Mouse (Mus musculus) mesoderm, embryonic 11.5 days (tissue): ENCODE data around the gene Olfr1289.

Experiments used
- DNase-seq: peaks from one replicate; pipeline ENCODE4 v3.0.0-alpha.2; 2012; ENCODE audit warnings: low read depth, low spot score

Olfr1289 gene

DNA sequence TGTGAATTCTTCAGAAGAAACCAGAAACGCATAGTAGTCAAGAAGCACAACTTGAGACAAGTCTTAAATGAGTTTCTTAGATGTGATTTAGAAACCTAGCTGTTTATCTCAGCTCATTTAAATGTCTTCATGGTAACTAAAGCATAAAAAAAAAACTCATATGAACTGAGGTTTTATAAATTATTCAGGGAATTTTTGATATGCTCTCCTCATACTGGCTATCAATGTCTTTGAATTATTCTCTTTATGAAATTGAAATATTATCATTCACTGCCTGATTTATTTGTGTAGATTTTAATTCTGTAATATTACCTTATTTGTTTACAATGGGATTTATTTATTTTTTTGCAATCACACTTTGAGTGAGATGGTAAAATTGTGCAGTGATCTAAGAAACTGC, at the start of gene Olfr1289:
Gene Olfr1289 (plus strand): TSS at position 301 of the 400 bp plus-strand sequence.
- DNase-seq = no peak

DNA sequence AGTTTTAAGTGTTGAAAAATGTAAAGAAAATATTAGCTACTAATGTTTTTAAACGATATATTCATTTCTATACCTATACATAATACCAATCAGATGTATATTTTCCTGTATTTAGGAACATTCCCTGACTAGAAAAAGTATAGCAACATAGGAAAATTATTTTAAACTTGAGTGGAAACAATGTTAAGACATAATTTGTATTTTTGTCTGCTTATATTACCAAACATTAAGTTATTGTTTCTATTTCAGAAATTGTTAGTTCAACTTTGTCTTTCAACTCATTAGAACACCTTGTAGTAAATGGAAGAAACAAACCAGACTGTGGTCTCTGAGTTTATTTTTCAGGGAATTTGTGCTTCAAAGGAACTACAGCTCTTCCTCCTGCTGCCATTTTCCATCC, 31.8 kb upstream of the Olfr1289 start, which contains the start of gene Olfr1287:
Gene Olfr1287 (plus strand): TSS at position 301 of the 400 bp plus-strand sequence.
- DNase-seq = no peak

DNA sequence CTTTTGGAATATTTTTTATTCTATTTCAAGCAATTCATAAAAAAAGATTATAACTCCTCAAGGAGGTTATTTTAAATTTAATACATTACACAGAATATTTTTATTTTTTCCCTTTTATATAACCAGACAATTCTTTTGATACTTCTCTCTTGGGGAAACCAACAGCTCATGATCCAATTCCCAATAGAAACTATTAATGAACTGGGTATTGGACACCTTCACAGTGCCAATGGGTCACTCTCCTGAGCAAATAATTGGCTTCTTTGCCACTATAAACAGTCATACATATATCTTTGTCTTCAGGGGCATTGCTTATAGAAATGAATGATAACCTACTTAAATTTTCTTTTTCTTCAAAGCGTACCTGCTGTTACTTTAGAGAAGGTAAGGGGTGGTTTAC, 6.8 kb upstream of the Olfr1289 start, which contains the start of gene Olfr1288:
Gene Olfr1288 (plus strand): TSS at position 301 of the 400 bp plus-strand sequence.
- DNase-seq = no peak

- DNase-seq = no peak
Observed at GRCm38 (mm10) chr2:111493729-111494128, 13.1 kb downstream of the Olfr1289 start, which contains the start of gene Olfr1290. Gene Olfr1290, minus strand, starts transcription at chr2:111493829.

DNA sequence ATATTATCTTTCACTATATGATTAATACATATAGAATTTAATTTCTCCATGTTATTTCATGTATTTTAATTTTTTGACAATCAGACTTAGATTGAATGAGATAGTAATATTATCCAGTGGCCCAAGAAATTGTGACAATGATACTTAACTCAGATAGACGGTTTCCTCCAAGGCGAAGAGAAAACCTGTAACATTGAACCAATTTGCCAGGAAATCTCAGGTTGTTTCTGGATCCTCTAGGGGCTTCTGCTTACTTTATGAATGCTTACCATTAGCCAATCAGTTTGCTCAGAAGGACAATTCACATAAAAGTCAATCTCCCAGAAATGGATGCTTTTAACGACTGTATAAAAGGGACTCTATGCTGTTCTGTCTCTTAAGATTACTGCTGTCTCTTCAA, 16.3 kb downstream of the Olfr1289 start, which contains the start of gene Olfr1291-ps1:
Gene Olfr1291-ps1 (plus strand): TSS at position 301 of the 400 bp plus-strand sequence.
- no peak for DNase-seq

GRCm38 (mm10) chr2:111517451-111517850, 36.8 kb downstream of the Olfr1289 start:
- DNase-seq = no peak

- no peak for DNase-seq
Observed at GRCm38 (mm10) chr2:111524903-111525302, 44.3 kb downstream of the Olfr1289 start, which contains the start of gene Olfr1293-ps. Gene Olfr1293-ps, plus strand, starts transcription at chr2:111525203.
